Mouse (Mus musculus) adrenal gland, postnatal 25 days (tissue): ENCODE measurements around the gene Txk. TPM values are rescaled to one million over a fixed set of nuclear protein-coding genes. Genes with fewer than 3 reads are reported as not detected.

Experiments
- DNase-seq: peaks from one replicate; pipeline ENCODE4 v3.0.0; 2021; ENCODE audit warnings: mixed read lengths
- total RNA-seq: library from RNA; stranded (reverse); gene quantifications from 2 replicates; pipeline ENCODE4 v1.2.3, GENCODE M21; 2021

The Txk gene
- total RNA-seq, 1 experiment from 2014 or later, result not detected

- DNase-seq, result no peak
Observed at GRCm38 (mm10) chr5:72751056-72751758, 1.4 kb downstream of the Txk start.

GRCm38 (mm10) chr5:72750226-72750625, 2.4 kb downstream of the Txk start:
- no peak for DNase-seq

GRCm38 (mm10) chr5:72748659-72749265, 3.8 kb downstream of the Txk start:
- no peak for DNase-seq

GRCm38 (mm10) chr5:72747384-72747783, 5.2 kb downstream of the Txk start:
- DNase-seq, result no peak

GRCm38 (mm10) chr5:72746461-72746860, 6.1 kb downstream of the Txk start:
- no peak for DNase-seq

GRCm38 (mm10) chr5:72743103-72743502, 9.5 kb downstream of the Txk start:
- DNase-seq, result no peak

- no peak for DNase-seq
Observed at GRCm38 (mm10) chr5:72736868-72737267, 15.7 kb downstream of the Txk start.

- no peak for DNase-seq
Observed at GRCm38 (mm10) chr5:72736437-72736836, 16.1 kb downstream of the Txk start.

GRCm38 (mm10) chr5:72735763-72736162, 16.8 kb downstream of the Txk start:
- no peak for DNase-seq

GRCm38 (mm10) chr5:72732885-72733284, 19.7 kb downstream of the Txk start:
- DNase-seq, result no peak

- DNase-seq, result no peak
Observed at GRCm38 (mm10) chr5:72725404-72725803, 27.2 kb downstream of the Txk start.

- DNase-seq, result no peak
Observed at GRCm38 (mm10) chr5:72723429-72723828, 29.1 kb downstream of the Txk start.

GRCm38 (mm10) chr5:72720587-72720986, 32.0 kb downstream of the Txk start:
- no peak for DNase-seq

- peak; percentile 56 for DNase-seq
Observed at GRCm38 (mm10) chr5:72710572-72711278, 41.9 kb downstream of the Txk start.

- no peak for DNase-seq
Observed at GRCm38 (mm10) chr5:72709976-72710375, 42.6 kb downstream of the Txk start.

GRCm38 (mm10) chr5:72709451-72709850, 43.1 kb downstream of the Txk start:
- DNase-seq, result no peak

GRCm38 (mm10) chr5:72706722-72707121, 45.9 kb downstream of the Txk start:
- no peak for DNase-seq

- no peak for DNase-seq
Observed at GRCm38 (mm10) chr5:72706095-72706494, 46.5 kb downstream of the Txk start.

GRCm38 (mm10) chr5:72702202-72702601, 50.4 kb downstream of the Txk start:
- no peak for DNase-seq

- DNase-seq, result no peak
Observed at GRCm38 (mm10) chr5:72699500-72699818, 53.1 kb downstream of the Txk start.

GRCm38 (mm10) chr5:72698818-72699499, 53.6 kb downstream of the Txk start:
- DNase-seq, result no peak

GRCm38 (mm10) chr5:72698343-72698742, 54.2 kb downstream of the Txk start:
- no peak for DNase-seq

- no peak for DNase-seq
Observed at GRCm38 (mm10) chr5:72696491-72696890, 56.1 kb downstream of the Txk start.
